Mouse (Mus musculus): ENCODE measurements around the gene Nek3. TPM values are rescaled to one million over a fixed set of nuclear protein-coding genes. Genes with fewer than 3 reads are reported as not detected.

Gene Nek3
- polyA plus RNA-seq, 1 experiment from 2014 or later, result 8.3 TPM

Other genes with a start within 250 kb of the Nek3 start
- not detected in 2 replicates for gene Defb15, start 233.7 kb downstream of the Nek3 start, polyA plus RNA-seq (2015; fragmentation: Nextera tagmentation; extraction: Ambion mirVana)
- not detected in 2 replicates for gene Defb35, start 228.1 kb downstream of the Nek3 start, polyA plus RNA-seq (2015; fragmentation: Nextera tagmentation; extraction: Ambion mirVana)
- gene Defb13, start 219.7 kb downstream of the Nek3 start, polyA plus RNA-seq (2015; fragmentation: Nextera tagmentation; extraction: Ambion mirVana), result not detected in 2 replicates
- not detected in 2 replicates for gene Fam90a1a, start 207.7 kb downstream of the Nek3 start, polyA plus RNA-seq (2015; fragmentation: Nextera tagmentation; extraction: Ambion mirVana)
- not detected in 2 replicates for gene Ccdc70, start 196.7 kb downstream of the Nek3 start, polyA plus RNA-seq (2015; fragmentation: Nextera tagmentation; extraction: Ambion mirVana)
- gene Atp7b, start 106.1 kb downstream of the Nek3 start, polyA plus RNA-seq (2015; fragmentation: Nextera tagmentation; extraction: Ambion mirVana), result 1.8 and 1.9 TPM in 2 replicates
- gene Alg11, start 105.7 kb downstream of the Nek3 start, polyA plus RNA-seq (2015; fragmentation: Nextera tagmentation; extraction: Ambion mirVana), result 40.9 and 42.4 TPM in 2 replicates
- 1.4 and 1.6 TPM in 2 replicates for gene Nek5, start 41.4 kb downstream of the Nek3 start, polyA plus RNA-seq (2015; fragmentation: Nextera tagmentation; extraction: Ambion mirVana)
- gene Ckap2, start 19.4 kb upstream of the Nek3 start, polyA plus RNA-seq (2015; fragmentation: Nextera tagmentation; extraction: Ambion mirVana), result 12.8 and 15.5 TPM in 2 replicates
- 41.4 and 44.3 TPM in 2 replicates for gene Vps36, start 26.4 kb upstream of the Nek3 start, polyA plus RNA-seq (2015; fragmentation: Nextera tagmentation; extraction: Ambion mirVana)
- 7.1 and 10.5 TPM in 2 replicates for gene Thsd1, start 60.9 kb upstream of the Nek3 start, polyA plus RNA-seq (2015; fragmentation: Nextera tagmentation; extraction: Ambion mirVana)
- gene Tpte, start 117.0 kb upstream of the Nek3 start, polyA plus RNA-seq (2015; fragmentation: Nextera tagmentation; extraction: Ambion mirVana), result not detected in 2 replicates
- 8.5 and 8.8 TPM in 2 replicates for gene Slc25a15, start 232.2 kb upstream of the Nek3 start, polyA plus RNA-seq (2015; fragmentation: Nextera tagmentation; extraction: Ambion mirVana)
- 32.6 and 32.9 TPM in 2 replicates for gene Mrps31, start 244.9 kb upstream of the Nek3 start, polyA plus RNA-seq (2015; fragmentation: Nextera tagmentation; extraction: Ambion mirVana)

All from hindbrain, embryonic 16.5 days (tissue).